Mouse (Mus musculus) kidney, adult 11 months (tissue): ENCODE results near the gene Gyg.

Experiments
- DNase-seq: peaks from one replicate; pipeline ENCODE4 v3.0.0; 2022

Gyg gene

DNA sequence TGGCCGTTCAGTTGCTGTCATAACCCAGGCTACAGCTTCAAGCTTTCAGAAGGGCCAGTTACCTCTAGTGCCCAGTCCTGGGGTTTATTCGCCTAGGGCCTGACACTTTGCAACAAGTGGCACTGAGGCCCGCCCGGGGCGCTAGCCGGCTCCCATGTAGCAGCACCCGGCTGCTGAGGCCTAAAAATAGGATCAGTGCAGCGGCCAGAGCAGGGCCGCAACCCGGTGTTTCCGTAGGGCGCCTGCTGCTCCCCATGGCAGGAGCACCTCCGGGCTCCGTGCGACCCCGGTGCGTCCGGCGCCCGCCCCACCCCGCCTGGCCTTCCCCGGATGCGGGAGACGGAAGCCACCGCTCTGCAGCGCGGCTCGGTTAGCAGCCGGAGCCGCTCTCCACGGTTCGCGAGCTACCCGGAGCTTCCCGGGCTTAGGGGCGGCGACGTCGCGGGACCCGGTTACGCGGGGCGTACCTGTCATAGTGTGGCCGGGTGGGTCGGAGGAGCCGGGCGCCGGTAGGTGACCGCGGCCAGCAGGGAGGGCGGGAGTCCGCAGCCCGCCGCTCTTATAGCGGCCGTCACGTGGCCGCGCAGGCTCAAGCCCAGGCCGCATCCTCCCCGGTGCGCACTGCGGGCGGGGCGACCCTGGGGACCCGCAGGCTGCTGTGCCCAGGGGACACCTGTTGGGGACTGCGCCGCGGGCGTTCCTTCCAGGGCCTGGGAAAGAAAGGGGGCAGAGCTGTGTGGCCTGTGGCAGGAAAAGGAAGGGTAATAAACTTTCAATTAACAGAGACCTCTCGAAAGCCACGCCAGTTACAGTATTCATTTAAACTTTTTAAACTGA is at the start of gene Gyg:
Gene Gyg (minus strand): TSS at position 787 of the 837 bp plus-strand sequence.
- peak; percentile 58 for DNase-seq

GRCm38 (mm10) chr3:20198869-20199268 is 43.8 kb upstream of the Gyg start:
- no peak for DNase-seq

DNA sequence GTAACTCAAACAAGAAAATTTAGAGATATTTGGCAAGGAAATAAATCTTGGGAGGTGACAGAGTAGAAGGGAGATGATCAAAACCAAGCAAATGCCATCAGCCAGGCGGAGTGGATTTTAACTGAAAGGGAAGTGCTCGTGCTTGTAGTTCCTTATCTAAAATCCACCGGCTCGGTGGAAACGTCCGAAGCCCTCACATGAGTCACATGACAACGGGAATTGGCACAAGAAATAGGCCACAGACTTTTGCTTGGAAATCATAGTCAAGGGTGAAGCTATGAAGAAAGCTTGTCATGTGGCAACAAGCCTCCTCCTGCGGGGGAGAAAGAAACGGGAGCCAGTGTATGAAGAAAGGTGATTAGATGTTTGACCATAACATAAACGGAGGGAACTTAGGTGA is 42.8 kb upstream of the Gyg start:
- DNase-seq, result peak; percentile 2

- DNase-seq, result no peak
Measured at GRCm38 (mm10) chr3:20188976-20189675, 34.0 kb upstream of the Gyg start.

- no peak for DNase-seq
Measured at GRCm38 (mm10) chr3:20172394-20172793, 17.3 kb upstream of the Gyg start.

- no peak for DNase-seq
Measured at GRCm38 (mm10) chr3:20167487-20167886, 12.4 kb upstream of the Gyg start.

GRCm38 (mm10) chr3:20155476-20155875 is 359 bp upstream of the Gyg start:
- DNase-seq, result no peak

DNA sequence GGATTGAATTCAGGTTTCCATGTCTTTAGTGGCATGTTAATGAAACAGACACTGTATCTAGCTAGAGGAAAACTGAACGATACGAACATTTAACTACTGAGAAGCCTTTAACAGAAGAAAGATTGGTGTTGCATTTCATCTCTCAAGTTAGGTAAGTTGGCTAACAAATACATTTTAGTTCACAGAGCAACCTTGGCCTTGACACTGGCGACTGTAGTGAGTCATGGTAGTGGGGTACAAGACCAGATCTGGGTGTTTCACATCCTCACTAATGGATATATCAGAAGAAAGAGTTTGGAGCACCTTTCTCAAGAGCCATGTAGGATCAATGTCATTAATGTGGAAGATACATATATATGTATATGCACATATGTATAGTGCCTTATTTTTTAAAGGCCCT is 3.5 kb downstream of the Gyg start:
- no peak for DNase-seq

DNA sequence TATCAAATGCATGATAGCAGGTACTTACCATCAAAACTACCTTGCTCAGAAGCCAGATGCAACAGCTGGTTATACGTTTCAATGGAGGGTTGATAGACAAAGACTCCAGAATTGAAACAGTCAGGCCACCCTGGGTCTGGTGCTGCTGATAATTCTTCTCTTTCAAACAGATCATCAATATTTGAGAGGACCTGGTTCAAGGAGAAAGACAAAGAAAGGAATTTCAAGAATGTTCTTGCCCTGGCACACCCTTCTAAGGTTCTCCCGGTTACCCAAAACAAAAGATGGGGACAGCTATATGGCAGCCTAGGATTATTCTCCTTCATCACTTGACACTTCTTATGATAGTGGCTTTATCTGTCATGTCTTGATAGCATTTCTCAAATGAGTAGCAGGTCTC is 4.6 kb downstream of the Gyg start:
- no peak for DNase-seq

DNA sequence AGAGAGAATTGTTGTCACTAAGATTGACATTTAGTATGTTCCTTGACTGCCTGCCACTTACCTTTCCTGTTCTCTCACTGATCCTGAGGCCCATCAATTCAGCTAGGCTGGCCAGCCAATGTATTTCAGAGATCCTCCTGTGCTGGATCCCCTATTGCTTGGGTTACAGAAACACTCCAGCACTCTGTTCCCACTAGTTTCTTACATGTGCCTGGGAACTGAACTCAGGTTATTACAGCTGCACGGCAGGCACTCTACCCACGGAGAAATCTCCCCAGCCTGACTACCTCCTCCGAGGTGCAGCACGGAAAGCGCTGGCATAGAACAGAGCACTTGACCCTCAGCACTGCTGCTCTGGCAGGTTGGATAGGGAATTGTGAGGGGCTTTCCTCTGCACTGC is 7.5 kb downstream of the Gyg start:
- no peak for DNase-seq

GRCm38 (mm10) chr3:20146884-20147395 is 8.2 kb downstream of the Gyg start:
- DNase-seq, result no peak

DNA sequence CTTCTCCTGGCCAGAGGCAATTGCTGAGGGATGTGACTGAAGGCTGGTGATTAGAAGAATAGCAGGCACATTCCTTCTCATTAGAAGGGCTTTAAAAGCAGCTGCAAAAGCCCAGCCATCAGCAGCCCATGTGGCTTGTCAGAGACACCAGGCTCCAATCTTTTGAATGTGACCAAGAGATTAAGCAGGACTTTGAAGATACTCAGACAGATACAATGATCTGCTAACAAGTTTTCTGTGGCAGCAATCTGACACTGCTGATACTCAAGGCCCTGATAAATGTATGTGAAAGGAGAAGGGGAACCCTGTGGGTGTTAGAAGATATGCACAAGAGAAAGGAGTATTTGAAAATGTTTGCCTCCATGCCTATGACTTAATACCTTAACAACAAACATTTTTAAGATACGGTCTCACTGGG is 9.4 kb downstream of the Gyg start:
- DNase-seq, result no peak

GRCm38 (mm10) chr3:20144401-20144800 is 10.7 kb downstream of the Gyg start:
- no peak for DNase-seq

DNA sequence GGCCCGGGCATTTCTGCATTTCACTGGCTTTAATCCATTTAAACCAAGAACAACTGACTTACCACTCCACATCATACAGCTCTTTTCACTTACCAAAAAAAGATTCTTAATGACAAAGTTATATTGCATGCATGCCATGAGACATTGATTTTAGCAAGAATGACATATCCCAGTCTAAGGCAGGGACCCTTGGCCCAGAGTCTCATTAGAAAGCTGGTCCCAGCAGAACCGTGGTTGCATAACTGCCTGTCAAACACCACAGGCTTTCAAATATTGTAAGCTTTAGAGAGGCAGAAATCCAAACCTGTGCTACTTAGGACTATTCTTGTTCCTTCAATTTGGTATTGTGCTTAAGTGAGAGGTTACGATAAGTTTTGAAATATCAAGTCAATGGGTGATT is 11.4 kb downstream of the Gyg start:
- DNase-seq, result no peak

DNA sequence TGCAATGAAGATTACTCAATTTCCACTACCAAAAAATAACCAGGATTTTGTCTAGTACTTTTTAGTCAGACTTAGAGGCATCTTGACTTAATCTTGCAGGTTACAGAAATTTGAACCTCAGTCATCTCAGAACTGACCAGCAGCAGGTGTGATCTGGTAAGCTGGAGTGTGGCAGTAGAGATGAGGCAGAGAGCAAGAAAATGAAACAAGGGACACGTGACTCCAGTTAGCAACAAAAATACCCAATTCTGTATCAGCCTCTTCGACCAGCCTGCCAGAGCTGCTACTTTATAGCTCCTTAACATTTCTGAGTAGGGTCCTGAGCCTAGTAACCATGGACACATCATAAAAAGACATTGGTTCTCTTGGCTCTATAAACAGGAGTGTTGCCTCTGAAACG is 12.5 kb downstream of the Gyg start:
- DNase-seq, result no peak

DNA sequence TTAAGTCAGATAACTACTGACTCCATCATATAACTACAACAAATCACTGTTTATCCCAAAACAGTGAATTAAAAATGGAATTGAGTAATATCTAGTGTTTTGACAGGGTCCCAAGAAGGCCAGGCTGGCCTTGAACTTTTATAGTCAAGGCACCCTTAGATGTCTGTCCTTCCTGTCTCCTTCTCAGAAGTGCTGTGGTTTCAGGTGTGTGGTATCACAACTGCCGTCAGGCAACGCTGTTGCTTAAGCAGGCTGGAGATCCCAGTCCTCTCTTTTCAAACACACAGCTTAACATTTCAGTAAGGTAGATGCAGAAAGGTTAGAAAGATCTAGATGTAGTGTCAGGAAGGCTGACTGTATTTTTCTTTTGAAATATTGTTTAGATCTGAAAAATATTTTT is 13.0 kb downstream of the Gyg start:
- no peak for DNase-seq

DNA sequence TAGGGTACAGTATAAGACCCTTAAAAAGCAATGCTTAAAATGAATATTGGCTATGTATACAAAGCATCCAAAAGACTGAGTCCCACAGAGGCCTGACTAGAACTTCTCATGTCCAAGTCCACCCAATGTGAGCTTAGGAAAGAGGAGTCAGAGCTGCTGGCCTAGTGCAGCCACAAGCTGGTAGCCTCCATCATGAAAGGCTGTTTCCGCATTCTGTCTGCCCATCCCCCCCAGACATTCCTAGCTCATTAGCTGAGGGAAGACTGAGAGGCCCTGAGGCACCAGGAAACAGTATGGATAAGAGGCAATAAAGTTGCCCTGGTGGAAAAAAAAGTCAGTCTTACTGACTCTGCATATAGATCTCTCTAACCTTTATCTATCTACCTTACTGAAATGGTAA is 13.4 kb downstream of the Gyg start:
- DNase-seq, result no peak

- DNase-seq, result no peak
Measured at GRCm38 (mm10) chr3:20141240-20141639, 13.9 kb downstream of the Gyg start.

DNA sequence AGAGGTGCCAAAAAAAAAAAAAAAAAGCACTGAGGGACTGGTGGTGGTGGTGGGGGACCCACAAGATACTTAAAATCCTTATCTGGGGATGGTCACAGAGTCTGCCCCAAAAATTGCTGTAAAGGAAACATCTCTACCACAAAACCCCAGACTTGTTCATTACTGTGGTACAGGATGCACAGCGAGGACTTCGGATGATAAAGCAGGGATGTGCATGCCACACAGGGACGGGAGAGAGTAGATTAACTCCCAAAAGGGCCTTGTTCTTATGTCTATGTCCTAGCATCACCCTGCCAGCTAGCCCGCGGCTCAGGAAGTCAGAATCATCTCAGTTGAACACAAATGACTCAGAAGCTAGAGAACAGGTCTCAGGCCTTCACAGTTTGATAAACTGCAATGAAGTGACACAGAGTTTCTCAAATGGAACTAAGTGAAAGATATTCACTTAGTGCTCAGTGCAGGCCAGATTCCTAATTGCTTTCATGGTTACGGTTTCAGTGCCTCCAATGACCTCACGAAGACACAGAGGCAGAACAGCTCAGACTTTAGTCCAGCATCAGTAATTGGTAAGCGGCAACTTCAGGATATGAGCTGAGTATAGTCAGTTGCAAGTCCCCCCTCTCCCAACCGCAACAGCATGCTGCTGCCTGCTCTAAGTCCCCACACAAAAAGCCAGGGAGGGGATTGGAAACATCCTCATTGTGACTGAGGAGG is 18.1 kb downstream of the Gyg start:
- DNase-seq, result no peak

GRCm38 (mm10) chr3:20134545-20134944 is 20.6 kb downstream of the Gyg start:
- DNase-seq, result no peak

DNA sequence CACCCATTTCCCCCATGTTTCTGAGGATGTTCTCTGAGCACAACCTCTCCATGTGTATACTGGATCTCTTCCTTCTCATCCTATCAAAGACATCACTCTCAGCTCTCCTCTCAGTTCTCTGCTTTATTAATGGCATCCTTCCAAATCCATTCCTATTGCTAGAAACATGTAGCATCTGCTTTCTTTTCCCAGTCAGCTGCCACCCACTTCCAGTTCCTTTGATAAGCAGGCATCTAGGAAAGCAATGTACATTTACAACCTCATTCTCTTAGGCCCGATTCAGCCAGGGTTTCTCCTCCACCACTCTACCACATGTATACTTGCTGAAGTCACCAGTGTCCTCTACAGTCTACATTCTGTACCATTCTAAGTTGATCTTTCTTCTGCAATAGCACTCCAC is 21.4 kb downstream of the Gyg start:
- no peak for DNase-seq

- no peak for DNase-seq
Measured at GRCm38 (mm10) chr3:20132731-20133130, 22.4 kb downstream of the Gyg start.

DNA sequence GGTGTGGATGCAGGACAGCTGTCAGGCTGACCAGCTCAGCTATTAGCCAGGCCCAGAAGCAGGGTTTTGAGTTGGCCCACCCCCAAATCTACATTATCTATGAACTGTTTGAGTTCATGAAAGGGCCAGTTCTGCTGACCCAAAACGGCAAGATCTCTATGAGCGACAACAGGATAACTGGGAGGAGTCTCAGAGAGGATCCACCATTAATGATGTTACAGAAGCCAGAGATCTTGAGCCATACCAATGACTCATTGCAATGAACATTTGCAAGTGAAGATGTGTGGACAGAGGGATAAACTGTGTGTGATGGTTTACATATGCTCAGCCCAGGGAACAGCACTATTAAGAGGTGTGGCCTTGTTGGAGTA is 23.8 kb downstream of the Gyg start:
- DNase-seq, result no peak
